Mouse (Mus musculus): ENCODE data around the gene Golph3l. TPM values are rescaled to one million over a fixed set of nuclear protein-coding genes. Genes with fewer than 3 reads are reported as not detected.
"Not testable (repeated sequence)": the region's sequence is repeated elsewhere in the genome, so short reads cannot be mapped to it uniquely, and the experiment has no call there.

The Golph3l gene
- total and polyA plus RNA-seq, 2 experiments: 2.5 to 5.2 TPM

DNA sequence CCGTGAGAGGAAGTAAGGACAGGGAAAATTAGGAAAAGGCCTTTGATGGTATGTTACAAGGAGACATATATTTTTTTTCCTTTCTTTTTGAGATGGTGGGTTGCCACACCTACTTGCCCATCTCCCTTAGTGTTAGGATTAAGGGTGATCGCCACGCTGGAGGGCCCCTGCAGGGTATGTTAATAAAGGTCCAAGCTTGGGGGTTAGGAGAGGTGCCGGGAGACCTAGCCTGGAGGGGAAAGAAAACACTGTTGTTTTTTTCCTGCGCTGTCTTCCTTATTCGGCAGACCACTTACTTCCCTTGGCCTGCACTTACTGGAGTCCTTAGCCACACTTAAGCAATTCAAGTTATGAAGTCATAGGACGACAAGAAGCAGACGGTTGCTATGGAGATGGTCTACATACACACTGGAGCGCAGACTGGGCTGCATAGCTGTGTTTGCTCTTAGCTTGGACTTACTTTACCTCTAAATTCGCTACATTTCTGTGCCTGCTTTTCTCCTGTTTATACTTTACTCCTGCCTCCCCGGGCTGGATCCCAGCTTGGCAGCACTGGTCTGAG is 64.8 kb downstream of the Golph3l start:
- Histone ChIP-seq H3K27me3 (ENCODE audit: control insufficient read depth, insufficient read depth, low read length) (no peaks in the 10 kb centered on the region), H3K4me1 (ENCODE audit: control insufficient read depth, insufficient read depth, low read length) (peaks cover 8% of the 10 kb centered on the region), H3K36me3 (ENCODE audit: control insufficient read depth, insufficient read depth, low read length) (no peaks in the 10 kb centered on the region), H3K27ac (replicated peaks; ENCODE audit: insufficient read depth, low read depth, low read length) (0 out of 2 replicates have a peak overlapping the region, but pooled peaks have one; percentile 27), H3K79me2 (ENCODE audit: control insufficient read depth, insufficient read depth, low read length) (no peaks in the 10 kb centered on the region; the same call in 1 of the 2 replicates), H3K9ac (ENCODE audit: low read depth, low read length) (no peak overlapping the region), H3K4me3 (ENCODE audit: insufficient read depth, low read depth, low read length) (no peak overlapping the region)
- TF ChIP-seq CTCF (IDR thresholded peaks at IDR 0.05; ENCODE audit: low read depth, low read length) (no peak), POLR2A (IDR thresholded peaks at IDR 0.05; ENCODE audit: extremely low read depth, insufficient read depth, low read length) (no peak)
- 66% methylated on average over 11 of the region's 11 CpGs for WGBS
- no peak for DNase-seq (ENCODE audit: extremely low read depth, low read depth, low spot score)

DNA sequence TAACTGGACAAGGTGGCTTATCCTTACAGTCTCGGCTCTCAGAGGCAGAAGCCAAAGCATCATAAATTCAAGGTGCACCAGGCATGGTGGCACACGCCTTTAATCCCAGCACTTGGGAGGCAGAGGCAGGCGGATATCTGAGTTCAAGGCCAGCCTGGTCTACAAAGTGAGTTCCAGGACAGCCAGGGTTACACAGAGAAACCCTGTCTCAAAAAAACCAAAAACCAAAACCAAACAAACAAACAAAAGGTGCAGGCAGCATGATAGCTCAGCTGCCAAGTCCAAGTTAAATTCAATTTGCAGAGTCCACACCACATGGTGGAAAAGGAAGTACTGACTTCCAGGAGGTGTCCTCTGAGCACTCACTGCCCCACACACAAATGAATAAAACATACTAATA is 65.6 kb downstream of the Golph3l start:
- not testable (repeated sequence) for H3K79me2 ChIP-seq (ENCODE audit: control insufficient read depth, insufficient read depth, low read length); DNase-seq (ENCODE audit: extremely low read depth, low read depth, low spot score); H3K4me1 ChIP-seq (ENCODE audit: control insufficient read depth, insufficient read depth, low read length)

DNA sequence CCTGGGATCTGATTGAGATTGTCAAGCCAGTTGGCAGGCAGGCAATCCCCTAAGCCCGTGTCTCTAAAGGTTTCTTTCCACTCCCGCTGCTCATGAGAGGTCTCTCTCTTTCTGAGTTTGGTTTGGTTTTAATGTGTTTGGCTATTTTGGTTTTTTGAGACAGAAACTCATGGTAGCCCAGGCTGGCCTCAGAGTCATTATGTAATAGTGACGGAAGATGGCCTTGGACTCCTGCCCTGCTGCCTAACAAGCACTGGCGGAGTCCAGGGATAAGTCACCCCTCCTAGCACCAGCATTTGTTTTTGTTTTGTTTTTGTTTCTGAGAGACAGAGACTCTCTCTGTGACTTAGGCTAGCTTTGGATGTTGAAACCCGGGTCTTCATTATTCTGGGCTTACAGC is 66.7 kb downstream of the Golph3l start:
- Histone ChIP-seq H3K4me1 (ENCODE audit: control insufficient read depth, insufficient read depth, low read length) (peaks cover 8% of the 10 kb centered on the region), H3K27ac (replicated peaks; ENCODE audit: insufficient read depth, low read depth, low read length) (peak overlapping the region; percentile 28; the same call in 1 of the 2 replicates)
- DNase-seq (ENCODE audit: extremely low read depth, low read depth, low spot score): peak; percentile 55

More for the DNA sequence above, 65.6 kb downstream of the Golph3l start:
- H3K9ac ChIP-seq (ENCODE audit: low read depth, low read length); H3K27ac ChIP-seq (replicated peaks; ENCODE audit: insufficient read depth, low read depth, low read length); H3K4me3 ChIP-seq (ENCODE audit: insufficient read depth, low read depth, low read length); H3K27me3 ChIP-seq (ENCODE audit: control insufficient read depth, insufficient read depth, low read length); H3K36me3 ChIP-seq (ENCODE audit: control insufficient read depth, insufficient read depth, low read length): not testable (repeated sequence)
- WGBS: 80% methylated on average over 3 of the region's 3 CpGs

DNA sequence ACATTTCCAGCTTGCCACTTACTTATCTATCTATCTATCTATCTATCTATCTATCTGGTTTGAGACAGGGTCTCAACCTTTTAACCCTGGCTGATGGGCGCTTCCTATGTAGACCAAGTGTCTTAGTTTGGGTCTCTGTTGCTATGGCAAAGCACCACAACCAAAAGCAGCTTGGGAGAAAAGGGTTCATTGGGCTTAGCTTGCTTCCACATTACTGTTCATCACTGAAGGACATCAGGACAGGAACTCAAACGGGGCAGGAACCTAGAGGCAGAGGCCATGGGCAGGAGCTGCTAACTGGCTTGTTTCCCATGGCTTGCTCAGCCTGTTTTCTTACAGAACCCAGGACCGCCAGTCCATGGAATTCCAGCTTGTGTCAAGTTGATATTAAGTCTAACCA is 68.4 kb downstream of the Golph3l start:
- H3K79me2 ChIP-seq (ENCODE audit: control insufficient read depth, insufficient read depth, low read length): peaks cover 22% of the 10 kb centered on the region
- DNase-seq (ENCODE audit: extremely low read depth, low read depth, low spot score): no peak
- peaks cover 15% of the 10 kb centered on the region for H3K36me3 ChIP-seq (ENCODE audit: control insufficient read depth, insufficient read depth, low read length)
- TF ChIP-seq CTCF (IDR thresholded peaks at IDR 0.05; ENCODE audit: low read depth, low read length) (no peak), POLR2A (IDR thresholded peaks at IDR 0.05; ENCODE audit: extremely low read depth, insufficient read depth, low read length) (no peak)
- H3K27ac ChIP-seq (replicated peaks; ENCODE audit: insufficient read depth, low read depth, low read length): no peak overlapping the region
- no peak overlapping the region for H3K4me3 ChIP-seq (ENCODE audit: insufficient read depth, low read depth, low read length)
- no peaks in the 10 kb centered on the region for H3K27me3 ChIP-seq (ENCODE audit: control insufficient read depth, insufficient read depth, low read length)
- H3K4me1 ChIP-seq (ENCODE audit: control insufficient read depth, insufficient read depth, low read length): peaks cover 14% of the 10 kb centered on the region
- WGBS: 84% methylated on average over 3 of the region's 3 CpGs
- H3K9ac ChIP-seq (ENCODE audit: low read depth, low read length): no peak overlapping the region

More for the DNA sequence above, 66.7 kb downstream of the Golph3l start:
- no peak overlapping the region for H3K9ac ChIP-seq (ENCODE audit: low read depth, low read length)
- 63% methylated on average over 5 of the region's 5 CpGs for WGBS
- peaks cover 15% of the 10 kb centered on the region for H3K79me2 ChIP-seq (ENCODE audit: control insufficient read depth, insufficient read depth, low read length)
- H3K36me3 ChIP-seq (ENCODE audit: control insufficient read depth, insufficient read depth, low read length): peaks cover 6% of the 10 kb centered on the region
- TF ChIP-seq POLR2A (IDR thresholded peaks at IDR 0.05; ENCODE audit: extremely low read depth, insufficient read depth, low read length) (no peak), CTCF (IDR thresholded peaks at IDR 0.05; ENCODE audit: low read depth, low read length) (no peak)
- H3K4me3 ChIP-seq (ENCODE audit: insufficient read depth, low read depth, low read length): no peak overlapping the region
- H3K27me3 ChIP-seq (ENCODE audit: control insufficient read depth, insufficient read depth, low read length): no peaks in the 10 kb centered on the region

DNA sequence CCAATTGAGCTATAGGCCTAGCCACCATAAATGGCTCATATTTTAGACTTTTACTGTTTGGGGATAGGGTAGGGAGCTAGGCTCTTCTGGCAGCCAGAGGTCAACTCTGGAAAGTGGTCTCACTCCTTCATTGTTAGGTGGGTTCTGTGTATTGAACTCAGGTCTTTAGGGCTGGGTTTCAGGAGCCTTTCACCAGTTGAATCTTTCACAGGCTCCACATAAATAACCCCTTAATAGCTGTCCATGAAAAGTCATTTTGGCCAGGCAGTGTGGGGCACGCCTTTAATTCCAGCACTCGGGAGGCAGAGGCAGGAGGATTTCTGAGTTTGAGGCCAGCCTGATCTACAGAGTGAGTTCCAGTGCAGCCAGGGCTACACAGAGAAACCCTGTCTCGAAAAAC is 69.0 kb downstream of the Golph3l start:
- H3K4me3 ChIP-seq (ENCODE audit: insufficient read depth, low read depth, low read length): no peak overlapping the region
- WGBS: 80% methylated on average over 3 of the region's 3 CpGs
- peak overlapping the region; percentile 86 for H3K27ac ChIP-seq (replicated peaks; ENCODE audit: insufficient read depth, low read depth, low read length)
- no peaks in the 10 kb centered on the region for H3K27me3 ChIP-seq (ENCODE audit: control insufficient read depth, insufficient read depth, low read length)
- no peak for DNase-seq (ENCODE audit: extremely low read depth, low read depth, low spot score)
- no peak for TF ChIP-seq POLR2A (IDR thresholded peaks at IDR 0.05; ENCODE audit: extremely low read depth, insufficient read depth, low read length)
- TF ChIP-seq CTCF (IDR thresholded peaks at IDR 0.05; ENCODE audit: low read depth, low read length): no peak
- H3K4me1 ChIP-seq (ENCODE audit: control insufficient read depth, insufficient read depth, low read length): peaks cover 16% of the 10 kb centered on the region
- peaks cover 19% of the 10 kb centered on the region for H3K36me3 ChIP-seq (ENCODE audit: control insufficient read depth, insufficient read depth, low read length)
- no peak overlapping the region for H3K9ac ChIP-seq (ENCODE audit: low read depth, low read length)
- H3K79me2 ChIP-seq (ENCODE audit: control insufficient read depth, insufficient read depth, low read length): peaks cover 24% of the 10 kb centered on the region

DNA sequence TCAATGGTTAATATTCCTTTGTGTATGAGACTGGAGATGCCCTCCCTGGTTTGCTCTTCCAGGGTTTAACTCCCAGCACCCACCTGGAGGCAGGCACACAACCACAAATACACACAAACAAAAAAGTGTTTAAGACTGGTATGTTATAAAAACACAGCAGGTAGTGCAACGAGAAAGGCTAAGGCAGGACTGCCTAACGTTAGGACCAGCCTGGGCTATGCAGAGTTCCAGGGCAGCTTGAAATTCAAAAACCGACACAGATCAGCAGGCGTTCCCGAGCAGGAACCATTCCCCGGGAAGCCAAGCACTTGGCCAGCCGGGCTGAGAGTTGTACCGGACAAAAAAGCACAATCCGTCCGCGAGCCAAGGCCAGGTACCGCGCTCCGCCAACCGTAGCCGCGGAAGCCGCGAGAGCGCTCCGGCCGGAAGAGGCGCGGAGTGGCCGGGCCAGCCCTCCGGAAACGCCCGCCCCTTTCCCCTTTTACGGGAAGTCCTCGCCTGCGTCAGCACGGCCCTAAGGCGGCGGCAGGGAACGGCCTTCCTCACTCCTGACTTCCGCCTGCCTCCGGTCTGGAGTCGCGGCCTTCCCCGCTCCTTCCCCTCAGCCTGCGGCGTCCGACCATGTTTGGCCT is 69.6 kb downstream of the Golph3l start, which contains the start of gene Mcl1:
Gene Mcl1, plus strand, starts transcription at position 553 of the 632 bp plus-strand sequence.
- peaks cover 26% of the 10 kb centered on the region for H3K79me2 ChIP-seq (ENCODE audit: control insufficient read depth, insufficient read depth, low read length)
- DNase-seq (ENCODE audit: extremely low read depth, low read depth, low spot score): peak; percentile 85
- peak within 1 kb of the TSS; percentile 100 for H3K4me3 ChIP-seq (ENCODE audit: insufficient read depth, low read depth, low read length)
- peak within 1 kb of the TSS; percentile 93 for H3K9ac ChIP-seq (ENCODE audit: low read depth, low read length)
- peak within 1 kb of the TSS; percentile 98 for H3K27ac ChIP-seq (replicated peaks; ENCODE audit: insufficient read depth, low read depth, low read length)
- no peaks in the 10 kb centered on the region for H3K27me3 ChIP-seq (ENCODE audit: control insufficient read depth, insufficient read depth, low read length)
- WGBS: under 1% methylated on average over 43 of the region's 43 CpGs
- peaks cover 20% of the 10 kb centered on the region for H3K4me1 ChIP-seq (ENCODE audit: control insufficient read depth, insufficient read depth, low read length)
- H3K36me3 ChIP-seq (ENCODE audit: control insufficient read depth, insufficient read depth, low read length): peaks cover 25% of the 10 kb centered on the region
- TF ChIP-seq POLR2A (IDR thresholded peaks at IDR 0.05; ENCODE audit: extremely low read depth, insufficient read depth, low read length) (peak; percentile 99), CTCF (IDR thresholded peaks at IDR 0.05; ENCODE audit: low read depth, low read length) (no peak)

All from liver, adult 2 months (tissue).